In genomic region chr5:99994680-99995079, GRCm38 (mm10) we compare ENCODE assay signal across 22 mouse cellular contexts. TPM values are rescaled to one million over a fixed set of nuclear protein-coding genes. Genes with fewer than 3 reads are reported as not detected.
A peak's percentile ranks its signal among the peaks of the same experiment; 100 is the strongest.
DNase-seq lines count a peak whose midpoint lies in the region; ATAC-seq and TF ChIP-seq lines count a peak whose summit lies in the region.
"Had no signal": no experiment of that assay in that cellular context is flagged by ENCODE, and none has a peak within 500 bp of the region (broad histone marks: within the 10 kb centered on the region; RNA-seq: fewer than 3 reads in every experiment).

No protein-coding gene starts in this region.

- no peak for TF ChIP-seq CTCF in liver, adult 2 months (IDR thresholded peaks at IDR 0.05; ENCODE audit: low read depth, low read length)
- no peak for TF ChIP-seq CTCF in intestine, postnatal 0 days (IDR thresholded peaks at IDR 0.05; ENCODE audit: low read depth)
- no peak for TF ChIP-seq CTCF in small intestine, adult 2 months (IDR thresholded peaks at IDR 0.05; ENCODE audit: extremely low read depth, insufficient read length, insufficient replicate concordance, low read depth, low read length)

- no peak overlapping the region for H3K4me2 ChIP-seq in liver, embryonic 12.5 days
- H3K4me2 ChIP-seq in intestine, embryonic 16.5 days (ENCODE audit: low read depth, low read length) = no peak overlapping the region
- H3K4me2 ChIP-seq in intestine, postnatal 0 days (replicated peaks; ENCODE audit: low read depth) = peak overlapping the region; percentile 3; the same call in 1 of the 2 replicates
- H3K4me2 ChIP-seq: embryonic facial prominence, embryonic 13.5 days; forebrain, embryonic 12.5 days; heart, embryonic 11.5 days; heart, embryonic 15.5 days; hindbrain, embryonic 14.5 days had no signal

- DNase-seq in liver, adult 2 months (ENCODE audit: extremely low read depth, low read depth, low spot score) = peak; percentile 92
- no peak for DNase-seq in B cell, adult 2 months
- DNase-seq in cerebellum, postnatal 4 days (ENCODE audit: low spot score in 2 of 2) = no peak
- DNase-seq: adrenal gland, postnatal 14 days; cerebellum, adult 11-12 months; cerebellum, adult 9-10 months; cerebellum, postnatal 25 days; gastrocnemius, postnatal 10 days; heart, adult 2 months had no signal

- no peak for ATAC-seq in liver, embryonic 12.5 days
- ATAC-seq in intestine, embryonic 16.5 days = peak; percentile 58
- 0 out of 2 replicates have a peak, but pooled peaks have one; percentile 34 for ATAC-seq in intestine, postnatal 0 days
- ATAC-seq: CD4-positive, CD25-positive, alpha-beta regulatory T cell, adult 4 months; forebrain, embryonic 16.5 days had no signal

- H3K79me2 ChIP-seq in liver, adult 2 months (ENCODE audit: control insufficient read depth, insufficient read depth, low read length) = no peaks in the 10 kb centered on the region

- WGBS in liver, adult 2 months = 30% methylated on average over 3 of the region's 3 CpGs
- 87% methylated on average over 3 of the region's 3 CpGs for WGBS in liver, embryonic 12.5 days (ENCODE audit: insufficient replicate concordance)
- WGBS in intestine, embryonic 16.5 days = 70% methylated on average over 3 of the region's 3 CpGs
- 56% methylated on average over 3 of the region's 3 CpGs for WGBS in intestine, postnatal 0 days
- WGBS in small intestine, adult 2 months = 43% methylated on average over 3 of the region's 3 CpGs

- H3K27ac ChIP-seq in liver, adult 2 months (replicated peaks; ENCODE audit: insufficient read depth, low read depth, low read length) = peak overlapping the region; percentile 59
- no peak overlapping the region for H3K27ac ChIP-seq in liver, embryonic 12.5 days
- H3K27ac ChIP-seq in intestine, embryonic 16.5 days (ENCODE audit: low read length) = no peak overlapping the region
- H3K27ac ChIP-seq in intestine, postnatal 0 days (ENCODE audit: low read depth, low read length) = peak overlapping the region; percentile 35; the same call in 1 of the 2 replicates
- peak overlapping the region; percentile 79 for H3K27ac ChIP-seq in small intestine, adult 2 months (ENCODE audit: insufficient read depth, low read depth, low read length)
- H3K27ac ChIP-seq: embryonic facial prominence, embryonic 13.5 days; forebrain, embryonic 12.5 days; heart, adult 2 months; heart, embryonic 15.5 days; hindbrain, embryonic 10.5 days; hindbrain, embryonic 14.5 days had no signal

- H3K9ac ChIP-seq in liver, adult 2 months (ENCODE audit: low read depth, low read length) = no peak overlapping the region
- H3K9ac ChIP-seq in liver, embryonic 12.5 days = no peak overlapping the region
- H3K9ac ChIP-seq in intestine, embryonic 16.5 days (ENCODE audit: low read depth, low read length) = no peak overlapping the region
- H3K9ac ChIP-seq in intestine, postnatal 0 days (ENCODE audit: low read depth, low read length) = no peak overlapping the region
- H3K9ac ChIP-seq: embryonic facial prominence, embryonic 13.5 days; forebrain, embryonic 12.5 days; heart, embryonic 15.5 days; hindbrain, embryonic 14.5 days had no signal

- H3K36me3 ChIP-seq in liver, adult 2 months (ENCODE audit: control insufficient read depth, insufficient read depth, low read length) = no peaks in the 10 kb centered on the region
- no peaks in the 10 kb centered on the region for H3K36me3 ChIP-seq in liver, embryonic 12.5 days
- no peaks in the 10 kb centered on the region for H3K36me3 ChIP-seq in intestine, embryonic 16.5 days (ENCODE audit: control insufficient read depth, insufficient read depth, low read length)
- H3K36me3 ChIP-seq in intestine, postnatal 0 days (ENCODE audit: control insufficient read depth, insufficient read depth) = no peaks in the 10 kb centered on the region
- no peaks in the 10 kb centered on the region for H3K36me3 ChIP-seq in small intestine, adult 2 months (ENCODE audit: control insufficient read depth, insufficient read depth, low read length)
- H3K36me3 ChIP-seq: embryonic facial prominence, embryonic 13.5 days; forebrain, embryonic 12.5 days; G1E; heart, embryonic 15.5 days; hindbrain, embryonic 10.5 days had no signal

- H3K27me3 ChIP-seq in liver, adult 2 months (ENCODE audit: control insufficient read depth, insufficient read depth, low read length) = no peaks in the 10 kb centered on the region
- H3K27me3 ChIP-seq in liver, embryonic 12.5 days (replicated peaks) = no peaks in the 10 kb centered on the region; the same call in 1 of the 2 replicates
- no peaks in the 10 kb centered on the region for H3K27me3 ChIP-seq in intestine, embryonic 16.5 days (replicated peaks; ENCODE audit: control insufficient read depth, insufficient read depth, low read length)
- H3K27me3 ChIP-seq in intestine, postnatal 0 days (replicated peaks; ENCODE audit: control insufficient read depth, insufficient read depth, low read length) = no peaks in the 10 kb centered on the region
- no peaks in the 10 kb centered on the region for H3K27me3 ChIP-seq in small intestine, adult 2 months (ENCODE audit: control insufficient read depth, insufficient read depth, low read length)
- H3K27me3 ChIP-seq: embryonic facial prominence, embryonic 13.5 days; forebrain, embryonic 12.5 days; heart, embryonic 15.5 days had no signal

- peak overlapping the region; percentile 34; the same call in 1 of the 2 replicates for H3K4me3 ChIP-seq in liver, adult 2 months (ENCODE audit: insufficient read depth, low read depth, low read length)
- no peak overlapping the region for H3K4me3 ChIP-seq in liver, embryonic 12.5 days
- no peak overlapping the region for H3K4me3 ChIP-seq in intestine, embryonic 16.5 days (ENCODE audit: low read length)
- no peak overlapping the region for H3K4me3 ChIP-seq in intestine, postnatal 0 days (ENCODE audit: low read depth, low read length)
- no peak overlapping the region for H3K4me3 ChIP-seq in small intestine, adult 2 months (ENCODE audit: low read depth, low read length)
- H3K4me3 ChIP-seq: embryonic facial prominence, embryonic 13.5 days; forebrain, embryonic 12.5 days; heart, adult 2 months; heart, embryonic 15.5 days; hindbrain, embryonic 10.5 days had no signal

- H3K9me3 ChIP-seq in liver, embryonic 12.5 days (replicated peaks) = no peaks in the 10 kb centered on the region
- peaks cover 2% of the 10 kb centered on the region; the same call in 1 of the 2 replicates for H3K9me3 ChIP-seq in intestine, embryonic 16.5 days (ENCODE audit: control insufficient read depth, low read length)
- no peaks in the 10 kb centered on the region for H3K9me3 ChIP-seq in intestine, postnatal 0 days (ENCODE audit: control insufficient read depth)
- H3K9me3 ChIP-seq: forebrain, embryonic 12.5 days; G1E; heart, embryonic 15.5 days had no signal

- peaks cover 5% of the 10 kb centered on the region; the same call in 1 of the 2 replicates for H3K4me1 ChIP-seq in liver, adult 2 months (ENCODE audit: control insufficient read depth, insufficient read depth, low read length)
- no peaks in the 10 kb centered on the region for H3K4me1 ChIP-seq in liver, embryonic 12.5 days
- H3K4me1 ChIP-seq in intestine, embryonic 16.5 days (ENCODE audit: control insufficient read depth, insufficient read depth, low read length) = 0 out of 2 replicates have a peak, but pooled peaks cover 2% of the 10 kb centered on the region
- H3K4me1 ChIP-seq in intestine, postnatal 0 days (replicated peaks; ENCODE audit: control insufficient read depth, insufficient read depth, low read length) = no peaks in the 10 kb centered on the region
- peaks cover 13% of the 10 kb centered on the region; the same call in 1 of the 2 replicates for H3K4me1 ChIP-seq in small intestine, adult 2 months (ENCODE audit: control insufficient read depth, insufficient read depth, insufficient read length, low read length)
- H3K4me1 ChIP-seq: embryonic facial prominence, embryonic 13.5 days; forebrain, embryonic 12.5 days; heart, embryonic 15.5 days; hindbrain, embryonic 10.5 days had no signal

- no peak for TF ChIP-seq POLR2A in liver, adult 2 months (IDR thresholded peaks at IDR 0.05; ENCODE audit: extremely low read depth, insufficient read depth, low read length)
- no peak for TF ChIP-seq POLR2A in small intestine, adult 2 months (IDR thresholded peaks at IDR 0.05; ENCODE audit: low read depth, low read length)

RNA-seq across cellular contexts. Expression of gene 4930524J08Rik, which starts 15.8 kb away (rescaled TPM):
- 0.67 TPM in 1 of 2 replicates, not detected in the other for total RNA-seq in liver, adult 2 months (2014; rRNA removed)
- 0.67 and 0.82 TPM in 2 replicates for polyA plus RNA-seq in liver, adult 2 months (2012; rRNA removed)
- polyA plus RNA-seq in liver, embryonic 12.5 days (2016; fragmentation: Nextera tagmentation; extraction: Ambion mirVana) = 0.71 and 2.0 TPM in 2 replicates
- 0.89 and 1.0 TPM in 2 replicates for polyA plus RNA-seq in intestine, embryonic 16.5 days (2015; fragmentation: Nextera tagmentation; extraction: Ambion mirVana)
- polyA plus RNA-seq in intestine, postnatal 0 days (2015; fragmentation: Nextera tagmentation; extraction: Ambion mirVana) = 1.5 and 2.4 TPM in 2 replicates
- polyA plus RNA-seq in small intestine, adult 2 months (2012; rRNA removed) = 1.8 and 5.6 TPM in 2 replicates
- polyA plus RNA-seq: CD4-positive, CD25-positive, alpha-beta regulatory T cell, adult 4 months had no signal

RNA-seq across cellular contexts. Expression of gene Hnrnpd, which starts 15.9 kb away (rescaled TPM):
- 9.6 and 12.6 TPM in 2 replicates for total RNA-seq in liver, adult 2 months (2014; rRNA removed)
- polyA plus RNA-seq in liver, adult 2 months (2012; rRNA removed) = 20.3 and 25.4 TPM in 2 replicates
- polyA plus RNA-seq in liver, embryonic 12.5 days (2016; fragmentation: Nextera tagmentation; extraction: Ambion mirVana) = 245 and 254 TPM in 2 replicates
- 32.8 and 37.0 TPM in 2 replicates for polyA plus RNA-seq in intestine, embryonic 16.5 days (2015; fragmentation: Nextera tagmentation; extraction: Ambion mirVana)
- 66.5 and 67.1 TPM in 2 replicates for polyA plus RNA-seq in intestine, postnatal 0 days (2015; fragmentation: Nextera tagmentation; extraction: Ambion mirVana)
- 22.4 and 79.4 TPM in 2 replicates for polyA plus RNA-seq in small intestine, adult 2 months (2012; rRNA removed)

RNA-seq across cellular contexts. Expression of gene Hnrnpdl, which starts 44.8 kb away (rescaled TPM):
- total RNA-seq in liver, adult 2 months (2014; rRNA removed) = 46.9 and 51.4 TPM in 2 replicates
- 22.5 and 28.9 TPM in 2 replicates for polyA plus RNA-seq in liver, adult 2 months (2012; rRNA removed)
- polyA plus RNA-seq in liver, embryonic 12.5 days (2016; fragmentation: Nextera tagmentation; extraction: Ambion mirVana) = 88.2 and 90.9 TPM in 2 replicates
- 90.9 and 102 TPM in 2 replicates for polyA plus RNA-seq in intestine, embryonic 16.5 days (2015; fragmentation: Nextera tagmentation; extraction: Ambion mirVana)
- 61.6 and 63.2 TPM in 2 replicates for polyA plus RNA-seq in intestine, postnatal 0 days (2015; fragmentation: Nextera tagmentation; extraction: Ambion mirVana)
- polyA plus RNA-seq in small intestine, adult 2 months (2012; rRNA removed) = 14.4 and 41.0 TPM in 2 replicates

RNA-seq across cellular contexts. Expression of gene Enoph1, which starts 45.1 kb away (rescaled TPM):
- 5.9 and 6.2 TPM in 2 replicates for total RNA-seq in liver, adult 2 months (2014; rRNA removed)
- polyA plus RNA-seq in liver, adult 2 months (2012; rRNA removed) = 6.2 and 7.3 TPM in 2 replicates
- 30.7 and 33.8 TPM in 2 replicates for polyA plus RNA-seq in liver, embryonic 12.5 days (2016; fragmentation: Nextera tagmentation; extraction: Ambion mirVana)
- polyA plus RNA-seq in intestine, embryonic 16.5 days (2015; fragmentation: Nextera tagmentation; extraction: Ambion mirVana) = 49.2 and 53.7 TPM in 2 replicates
- 26.6 TPM in 2 replicates for polyA plus RNA-seq in intestine, postnatal 0 days (2015; fragmentation: Nextera tagmentation; extraction: Ambion mirVana)
- 14.4 and 33.9 TPM in 2 replicates for polyA plus RNA-seq in small intestine, adult 2 months (2012; rRNA removed)

Comparison
In these comparisons a context has a peak if more than half of its experiments do, and no peak if none do; other contexts are left out.
1. H3K27ac ChIP-seq: peak in liver, adult 2 months (single experiment), intestine, postnatal 0 days (single experiment) and small intestine, adult 2 months (single experiment); none in liver, embryonic 12.5 days (single experiment) and intestine, embryonic 16.5 days (single experiment).